Mouse (Mus musculus) kidney, adult 2 months (tissue): Measurements from ENCODE around the gene Nr2c2. TPM values are rescaled to one million over a fixed set of nuclear protein-coding genes. Genes with fewer than 3 reads are reported as not detected.
A peak's percentile ranks its signal among the peaks of the same experiment; 100 is the strongest.

Source experiments
- DNase-seq: peaks from one replicate; pipeline ENCODE4 v3.0.0; 2021
- H3K27ac ChIP-seq: fragments of 200-500 bp; 2 replicates; pipeline ENCODE4 v1.5.1; 2012; ENCODE audit warnings: low read depth, low read length, control low read depth, inconsistent platforms; ENCODE audit not compliant: insufficient read depth
- H3K27me3 ChIP-seq: fragments of 200-500 bp; replicated peaks from 2 replicates; pipeline ENCODE4 v1.6.1; 2012; ENCODE audit warnings: mild to moderate bottlenecking, moderate library complexity, low read length, inconsistent platforms; ENCODE audit not compliant: control insufficient read depth, insufficient read depth
- H3K36me3 ChIP-seq: fragments of 200-500 bp; 2 replicates; pipeline ENCODE4 v1.6.1; 2012; ENCODE audit warnings: mild to moderate bottlenecking, moderate library complexity, low read length, inconsistent platforms; ENCODE audit not compliant: control insufficient read depth, insufficient read depth
- H3K4me1 ChIP-seq: fragments of 200-500 bp; 2 replicates; pipeline ENCODE4 v1.6.1; 2011; ENCODE audit warnings: low read length; ENCODE audit not compliant: control insufficient read depth, insufficient read depth
- H3K4me3 ChIP-seq: fragments of 200-500 bp; 2 replicates; pipeline ENCODE4 v1.5.1; 2011; ENCODE audit warnings: mild to moderate bottlenecking, low read depth, low read length, control low read depth; ENCODE audit not compliant: insufficient read depth
- CTCF ChIP-seq: fragments of 200-500 bp; conservative IDR thresholded peaks from 2 replicates; pipeline ENCODE4 v1.5.1; 2011; ENCODE audit warnings: low read depth, mild to moderate bottlenecking, control low read depth, low read length, moderate library complexity, mixed read lengths; ENCODE audit not compliant: insufficient read depth, insufficient read length
- POLR2A ChIP-seq: fragments of 200-500 bp; IDR thresholded peaks from one replicate; pipeline ENCODE4 v1.6.1; 2011; ENCODE audit warnings: low read depth, low read length, control low read depth
- WGBS: fragments of 180-500 bp; shearing (Covaris S2); methylation state at CpG from one replicate; pipeline ENCODE4 v1.1.7; 2018; 5-methylcytosine and 5-hydroxymethylcytosine counted together
- polyA plus RNA-seq: library from polyadenylated mRNA; depleted of rRNA; stranded (reverse); fragments of >200 nt; gene quantifications from 2 replicates; pipeline ENCODE4 v1.2.3, GENCODE M21; 2012

Gene Nr2c2
- polyA plus RNA-seq, 1 experiment: 14.5 TPM

DNA sequence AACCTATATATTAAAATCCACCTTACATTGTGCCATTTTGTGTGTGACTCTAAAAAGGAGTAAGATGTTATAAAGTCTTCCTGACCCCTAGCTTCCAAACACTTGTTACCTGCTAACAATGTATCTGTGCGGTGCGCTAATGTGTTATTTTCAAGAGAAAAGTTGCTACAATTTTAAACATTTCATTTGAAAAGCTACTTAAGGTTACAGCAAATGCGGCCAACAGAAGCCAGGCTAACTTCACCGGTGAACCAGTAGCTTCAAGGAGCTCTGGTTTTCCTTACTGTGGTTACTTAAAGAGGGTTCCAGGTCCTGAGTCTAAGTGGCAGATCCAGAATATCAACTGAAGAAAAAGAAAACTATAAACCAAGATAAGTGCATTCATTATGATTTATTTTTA is 1.2 kb upstream of the Nr2c2 start:
- TF ChIP-seq CTCF (no peak), POLR2A (no peak)
- DNase-seq: no peak
- WGBS: 89% methylated on average over 4 of the region's 4 CpGs
- Histone ChIP-seq H3K4me1 (peaks cover 11% of the 10 kb centered on the region; the same call in 1 of the 2 replicates), H3K27me3 (no peaks in the 10 kb centered on the region), H3K4me3 (no peak overlapping the region), H3K27ac (no peak overlapping the region), H3K36me3 (no peaks in the 10 kb centered on the region)

DNA sequence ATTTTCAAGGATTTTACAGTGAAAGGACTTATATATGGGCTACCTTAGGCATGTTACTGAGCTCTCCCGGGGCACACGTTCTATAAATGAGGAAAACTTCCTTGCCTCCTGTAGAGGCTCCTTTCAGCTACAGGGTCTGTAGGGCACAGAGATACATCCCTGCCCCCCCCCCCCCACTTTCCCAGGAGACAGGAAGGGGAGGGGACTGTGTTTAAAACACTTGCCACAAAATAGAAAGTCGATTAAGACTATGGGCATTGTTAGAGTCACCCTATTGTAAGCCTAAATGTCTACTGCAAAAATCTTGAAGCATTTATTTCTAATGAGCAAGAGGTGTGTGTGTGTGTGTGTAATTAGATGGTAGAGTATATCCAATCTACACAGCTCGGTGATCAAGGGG is 693 bp upstream of the Nr2c2 start:
- peak overlapping the region; percentile 75 for H3K27ac ChIP-seq
- H3K27me3 ChIP-seq: no peaks in the 10 kb centered on the region
- TF ChIP-seq POLR2A (no peak), CTCF (no peak)
- 3% methylated on average over 4 of the region's 4 CpGs for WGBS
- DNase-seq: no peak
- peak overlapping the region; percentile 95 for H3K4me3 ChIP-seq
- H3K4me1 ChIP-seq: peaks cover 15% of the 10 kb centered on the region; the same call in 1 of the 2 replicates
- H3K36me3 ChIP-seq: no peaks in the 10 kb centered on the region

DNA sequence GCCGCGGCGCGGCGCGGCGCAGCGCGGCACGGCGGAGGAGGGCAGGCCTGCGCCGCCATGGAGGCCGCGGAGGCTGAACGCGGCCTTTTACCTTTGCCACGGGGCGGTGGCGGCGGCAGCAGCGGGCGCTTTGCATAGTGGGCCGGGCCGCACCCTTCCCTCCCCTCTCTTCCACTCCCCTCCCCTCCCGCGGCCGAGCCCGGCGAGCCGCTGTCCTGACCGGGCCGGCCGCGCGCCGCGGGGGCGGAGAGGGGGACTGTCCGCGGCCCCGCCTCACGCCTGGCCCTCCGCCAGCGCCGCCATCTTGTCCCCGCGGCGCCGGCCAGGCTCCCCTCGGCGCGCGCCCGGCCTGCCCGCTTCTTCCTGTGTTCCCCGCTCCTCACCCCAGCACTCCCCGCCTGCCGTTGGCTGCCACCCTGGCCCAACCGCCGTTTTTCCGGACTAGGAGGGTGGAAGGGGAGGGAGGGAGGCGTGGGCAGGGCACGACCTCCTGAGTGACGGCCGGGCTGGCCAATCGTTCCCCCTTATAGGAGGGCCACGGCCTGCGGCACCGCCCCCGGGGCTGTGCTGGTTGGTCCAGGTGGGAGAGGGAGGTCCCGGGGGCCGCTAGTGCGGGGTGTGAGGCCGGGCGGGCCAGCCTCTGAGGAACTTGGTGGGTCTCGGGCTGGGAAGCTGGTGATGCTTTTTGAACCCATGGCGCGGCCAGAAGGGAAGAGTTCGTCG is 738 bp downstream of the Nr2c2 start:
- Histone ChIP-seq H3K4me1 (peaks cover 19% of the 10 kb centered on the region), H3K27me3 (no peaks in the 10 kb centered on the region), H3K4me3 (peak overlapping the region; percentile 95), H3K36me3 (no peaks in the 10 kb centered on the region), H3K27ac (peak overlapping the region; percentile 93)
- WGBS: under 1% methylated on average over 74 of the region's 81 CpGs
- peak; percentile 100 for DNase-seq
- TF ChIP-seq CTCF (no peak), POLR2A (peak; percentile 8)

DNA sequence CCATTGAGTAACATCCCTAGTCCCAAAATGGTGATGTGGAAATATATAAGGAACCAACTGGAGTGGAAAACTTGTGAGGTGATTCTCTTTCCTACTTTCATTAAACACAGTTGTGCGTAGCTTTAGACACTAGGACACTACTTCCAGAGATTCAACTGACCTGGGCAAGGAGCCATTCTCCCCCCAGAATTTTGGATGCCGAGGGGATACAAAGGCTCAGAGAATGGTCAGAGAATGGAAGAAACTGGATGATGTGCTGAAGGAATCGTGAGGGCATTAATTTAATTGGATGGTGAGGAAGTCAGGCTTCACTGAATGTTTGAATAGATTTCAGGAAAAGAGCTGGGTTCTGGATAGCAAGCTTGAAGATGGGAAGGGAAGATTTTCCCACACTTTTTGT is 1.5 kb downstream of the Nr2c2 start:
- H3K27ac ChIP-seq: peak overlapping the region; percentile 61
- TF ChIP-seq POLR2A (no peak), CTCF (no peak)
- H3K27me3 ChIP-seq: no peaks in the 10 kb centered on the region
- DNase-seq: no peak
- H3K4me3 ChIP-seq: peak overlapping the region; percentile 78
- H3K36me3 ChIP-seq: no peaks in the 10 kb centered on the region
- 5% methylated on average over 3 of the region's 3 CpGs for WGBS
- H3K4me1 ChIP-seq: peaks cover 25% of the 10 kb centered on the region

DNA sequence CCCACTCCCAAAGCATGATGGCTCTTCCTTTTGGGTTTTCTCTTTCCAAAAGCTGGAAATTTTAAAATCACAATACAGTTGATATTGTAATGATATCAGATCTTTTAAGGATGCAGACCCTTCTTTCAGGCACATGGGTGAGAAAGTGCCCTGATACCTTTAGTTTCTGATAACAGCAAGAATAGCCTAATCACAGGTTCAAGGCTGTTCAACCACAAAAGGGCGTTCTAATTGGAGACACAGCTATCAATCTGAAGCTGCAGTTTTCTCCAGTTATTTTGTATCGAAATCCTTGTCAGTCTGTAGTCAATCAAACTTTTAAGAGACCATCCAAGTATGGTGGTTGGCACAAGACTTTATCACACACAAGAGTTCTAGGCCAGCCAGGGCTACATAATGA is 2.7 kb downstream of the Nr2c2 start:
- H3K27ac ChIP-seq: no peak overlapping the region
- no peak for TF ChIP-seq POLR2A
- TF ChIP-seq CTCF: no peak
- no peaks in the 10 kb centered on the region for H3K27me3 ChIP-seq

DNA sequence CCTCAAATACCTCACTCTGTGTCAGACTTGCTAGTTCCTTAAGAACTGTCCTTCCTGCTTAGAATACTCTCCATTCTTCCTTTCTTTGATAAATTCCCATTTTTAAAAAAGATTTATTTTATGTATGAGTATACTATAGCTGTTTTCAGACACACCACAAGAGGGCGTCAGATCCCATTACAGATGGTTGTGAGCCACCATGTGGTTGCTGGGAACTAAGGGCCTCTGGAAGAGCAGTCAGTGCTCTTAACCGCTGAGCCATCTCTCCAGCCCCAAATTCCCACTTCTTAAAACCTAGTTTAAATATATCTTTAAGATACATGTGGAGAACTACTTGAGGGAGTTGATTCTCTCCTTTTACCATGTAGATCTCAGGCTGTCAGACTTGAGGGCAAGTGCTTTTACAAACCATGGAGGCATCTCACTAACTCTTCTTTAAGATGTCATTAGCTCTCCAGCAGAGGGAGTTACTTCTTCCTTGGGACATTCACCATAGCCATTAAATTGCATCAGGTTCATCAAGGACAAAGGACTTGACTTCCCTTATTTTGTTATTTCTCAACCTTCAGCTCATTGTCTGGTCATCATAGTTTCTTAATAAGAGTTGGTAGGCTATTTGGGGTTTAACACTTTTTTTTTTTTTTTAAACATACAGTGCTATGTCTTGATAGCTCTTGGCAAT is 9.6 kb downstream of the Nr2c2 start:
- TF ChIP-seq POLR2A (no peak), CTCF (no peak)
- no peaks in the 10 kb centered on the region for H3K27me3 ChIP-seq
- H3K4me3 ChIP-seq: no peak overlapping the region
- no peak overlapping the region for H3K27ac ChIP-seq
- peaks cover 10% of the 10 kb centered on the region for H3K4me1 ChIP-seq
- WGBS: 86% methylated on average over 2 of the region's 2 CpGs
- no peaks in the 10 kb centered on the region for H3K36me3 ChIP-seq
- no peak for DNase-seq

More for the DNA sequence above, 2.7 kb downstream of the Nr2c2 start:
- WGBS: 88% methylated on average over 2 of the region's 2 CpGs
- Histone ChIP-seq H3K36me3 (no peaks in the 10 kb centered on the region), H3K4me1 (peaks cover 26% of the 10 kb centered on the region), H3K4me3 (no peak overlapping the region)
- DNase-seq: no peak

DNA sequence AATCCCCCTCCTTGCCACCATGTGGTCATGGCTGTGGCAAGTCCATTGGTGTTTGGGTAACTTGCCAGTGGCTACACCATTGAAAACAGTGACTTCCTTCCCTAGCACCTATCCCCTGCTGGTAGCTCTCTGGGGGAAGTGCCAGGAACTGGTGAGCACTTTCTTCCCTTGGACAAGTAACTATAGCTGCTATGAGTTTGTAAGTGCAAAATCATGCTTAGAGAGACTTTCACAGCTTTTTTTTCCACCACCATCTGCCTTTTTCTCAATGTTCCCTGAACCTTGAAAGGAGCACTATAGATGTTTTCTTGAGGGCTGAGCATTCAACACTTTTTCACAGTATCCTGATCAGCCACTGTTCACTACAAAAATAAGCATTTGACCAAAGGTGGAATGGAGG is 33.4 kb downstream of the Nr2c2 start:
- H3K4me1 ChIP-seq: no peaks in the 10 kb centered on the region
- H3K4me3 ChIP-seq: no peak overlapping the region
- no peaks in the 10 kb centered on the region for H3K27me3 ChIP-seq
- TF ChIP-seq CTCF: no peak
- no peak for TF ChIP-seq POLR2A
- H3K36me3 ChIP-seq: no peaks in the 10 kb centered on the region
- DNase-seq: no peak
- H3K27ac ChIP-seq: no peak overlapping the region
